Mouse (Mus musculus) frontal cortex, postnatal 14 days (tissue): ENCODE data around the gene Rtn2.
"Not testable (repeated sequence)": the region's sequence is repeated elsewhere in the genome, so short reads cannot be mapped to it uniquely, and the experiment has no call there.

Experiments used
- DNase-seq, 2 experiments: peaks; one replicate each; pipeline ENCODE4 v3.0.0; 2022; ENCODE audit warnings: low spot score in 2 of 2

Rtn2 gene

GRCm38 (mm10) chr7:19268993-19269681, 13.3 kb upstream of the Rtn2 start:
- no peak for DNase-seq

DNA sequence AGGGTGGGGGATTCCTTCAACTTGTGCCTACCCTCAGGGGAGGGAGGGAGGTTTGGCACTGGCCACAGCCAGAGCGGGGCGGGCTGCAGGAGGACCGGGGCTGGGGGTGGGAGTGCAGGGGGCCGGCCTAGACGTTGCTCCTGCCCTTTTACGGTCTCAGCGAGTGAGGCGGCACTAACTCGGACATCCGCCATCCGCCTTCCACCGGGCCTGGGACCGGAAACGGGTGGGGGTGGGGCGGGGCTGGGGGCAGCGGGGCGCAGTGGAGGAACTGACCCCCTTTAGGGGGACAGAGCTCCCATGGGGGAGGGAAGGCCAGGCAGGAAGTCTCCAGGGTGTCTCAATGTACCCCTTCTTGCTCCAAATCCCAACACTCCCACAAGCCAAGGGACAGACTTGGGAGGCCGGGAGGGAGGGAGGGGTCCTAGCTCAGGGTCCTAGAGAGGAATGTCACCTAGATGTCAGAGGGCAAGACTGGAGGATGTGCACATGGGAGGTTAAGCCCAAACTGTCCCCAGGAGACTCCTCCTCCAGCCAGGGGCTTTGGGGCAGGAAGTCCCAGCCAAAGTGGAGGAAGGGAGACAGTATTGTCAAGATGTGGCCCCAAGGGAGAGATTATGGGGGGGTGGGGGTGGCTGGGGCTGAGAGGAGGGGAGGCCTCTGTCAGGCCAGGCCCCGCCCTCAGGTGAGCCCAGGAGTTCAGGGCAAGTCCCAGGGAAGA, 12.5 kb upstream of the Rtn2 start:
- DNase-seq, result no peak

GRCm38 (mm10) chr7:19270509-19271237, 11.8 kb upstream of the Rtn2 start:
- no peak for DNase-seq

GRCm38 (mm10) chr7:19271238-19272172, 10.9 kb upstream of the Rtn2 start, which contains the start of gene Vasp:
Vasp (minus strand) TSS chr7:19271817.
- DNase-seq, result peak; percentile 69

GRCm38 (mm10) chr7:19272173-19272764, 10.2 kb upstream of the Rtn2 start:
- DNase-seq, result no peak

- DNase-seq, result no peak
Observed at GRCm38 (mm10) chr7:19276253-19276652, 6.2 kb upstream of the Rtn2 start.

DNA sequence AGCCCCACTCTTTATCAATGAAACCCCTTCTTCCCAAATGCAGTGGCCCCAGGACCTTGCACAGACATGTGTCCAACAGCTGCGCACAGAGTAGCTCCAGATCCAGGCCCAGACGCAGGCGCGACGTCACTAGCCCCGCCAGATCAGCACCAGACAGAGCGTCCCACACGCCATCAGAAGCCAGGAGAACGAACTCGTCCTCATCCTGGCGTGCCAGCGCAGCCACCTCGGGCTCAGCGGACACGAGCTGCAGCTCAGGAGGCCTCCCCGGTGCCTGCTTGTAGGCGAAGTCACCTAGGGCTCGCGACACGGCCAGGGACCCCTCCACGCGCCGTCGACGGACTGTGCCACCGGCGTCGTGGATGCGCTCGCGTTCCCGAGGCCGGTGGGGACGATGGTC, 3.4 kb upstream of the Rtn2 start:
- no peak for DNase-seq

DNA sequence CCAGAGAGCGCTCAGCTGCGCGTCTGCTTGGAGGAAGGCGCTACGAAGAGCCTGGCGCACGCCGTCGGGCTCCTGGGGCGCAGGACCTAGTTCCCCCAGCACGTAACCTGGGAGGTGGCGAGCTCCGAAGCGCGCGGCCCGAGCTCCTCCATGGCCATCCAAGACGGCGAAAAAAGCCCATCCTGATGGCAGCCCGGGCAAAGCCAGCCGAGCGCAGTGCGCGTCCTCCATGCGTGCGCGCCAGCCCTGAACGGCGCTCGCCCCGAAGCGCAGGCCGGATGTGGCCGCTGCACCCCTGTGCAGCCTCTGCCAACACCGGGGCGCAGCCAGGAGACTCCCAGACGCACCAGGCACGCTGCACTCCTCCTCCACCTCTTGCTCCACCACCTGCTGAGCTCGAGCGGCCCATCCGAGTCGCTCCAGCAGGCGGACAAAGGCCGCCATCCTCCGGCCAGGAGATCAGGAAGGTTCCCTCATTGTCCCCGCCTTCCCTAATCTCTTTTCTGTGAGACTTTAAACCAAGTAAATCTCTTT, 2.8 kb upstream of the Rtn2 start, which contains the start of gene Ppm1n:
TSS of gene Ppm1n (minus strand) at position 484 of the 534 bp plus-strand sequence.
- DNase-seq, result no peak

- not testable (repeated sequence) for DNase-seq
Observed at GRCm38 (mm10) chr7:19281680-19282304, 632 bp upstream of the Rtn2 start.

DNA sequence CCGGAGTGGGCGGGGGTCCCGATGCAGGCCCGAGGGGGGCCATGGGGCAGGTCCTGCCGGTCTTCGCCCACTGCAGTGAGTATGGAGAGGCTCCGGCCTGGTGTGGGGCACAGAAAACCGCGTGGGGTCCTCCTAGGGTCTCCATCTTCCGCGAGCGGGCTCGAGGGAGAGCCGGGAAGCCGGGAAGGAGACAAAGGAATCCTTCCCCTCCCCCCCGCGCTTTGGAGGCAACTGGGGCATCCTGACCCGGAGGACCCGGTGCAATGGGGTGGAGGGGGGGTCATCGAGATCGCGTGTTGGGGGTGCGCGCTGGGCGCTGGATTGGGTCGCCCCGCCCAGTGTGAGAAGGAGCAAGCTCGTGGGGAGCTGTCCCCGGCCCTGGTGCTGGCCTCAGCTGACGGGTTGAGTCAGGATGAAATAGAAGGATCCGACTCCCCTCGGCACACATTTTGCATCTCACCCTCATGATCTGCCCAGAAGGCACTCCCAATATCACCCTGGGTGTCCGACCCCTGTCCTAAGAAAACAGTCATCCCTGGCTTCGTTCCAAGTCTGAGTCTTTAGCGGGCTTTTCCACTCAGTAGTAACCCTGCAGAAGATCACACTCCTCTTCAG, 474 bp downstream of the Rtn2 start:
- DNase-seq, result peak; percentile 37 to 44

DNA sequence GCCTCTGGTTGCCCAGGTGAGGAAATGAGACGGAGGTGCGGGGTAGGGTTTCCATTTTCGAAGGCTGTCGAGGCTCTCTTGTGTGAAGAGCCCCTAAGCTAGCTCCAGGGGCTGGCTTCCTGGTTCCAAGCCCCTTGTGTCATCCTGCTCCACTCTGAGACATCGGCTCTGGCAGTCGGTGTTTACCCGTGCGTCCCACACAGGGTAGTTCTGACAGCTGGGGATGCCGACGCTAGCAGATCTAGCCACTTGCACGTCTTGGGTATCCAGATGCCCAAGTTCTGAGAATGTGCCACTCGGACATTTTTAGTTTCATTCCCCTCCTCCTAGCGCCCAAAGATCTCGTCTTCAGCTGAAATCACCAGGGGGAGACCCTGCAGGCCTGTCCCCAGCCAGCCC, 981 bp downstream of the Rtn2 start:
- no peak for DNase-seq

DNA sequence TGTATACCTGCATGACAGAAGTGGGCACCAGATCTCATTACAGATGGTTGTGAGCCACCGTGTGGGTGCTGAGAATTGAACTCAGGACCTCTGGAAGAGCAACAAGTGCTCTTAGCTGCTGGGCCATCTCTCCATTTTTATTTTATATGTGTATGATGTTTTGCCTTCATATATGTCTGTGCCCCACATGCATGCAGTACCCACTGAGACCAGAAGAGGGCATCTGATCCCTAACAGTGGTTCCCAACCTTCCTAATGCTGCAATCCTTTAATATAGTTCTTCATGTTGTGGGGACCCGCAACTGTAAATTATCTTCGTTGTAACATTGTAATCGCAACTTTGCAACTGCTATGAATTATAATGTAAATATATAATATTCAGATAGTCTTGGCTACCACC, 2.3 kb downstream of the Rtn2 start:
- peak in 1 of 2 experiments; percentile 67 for DNase-seq

- no peak for DNase-seq
Observed at GRCm38 (mm10) chr7:19290969-19291596, 8.7 kb downstream of the Rtn2 start.

DNA sequence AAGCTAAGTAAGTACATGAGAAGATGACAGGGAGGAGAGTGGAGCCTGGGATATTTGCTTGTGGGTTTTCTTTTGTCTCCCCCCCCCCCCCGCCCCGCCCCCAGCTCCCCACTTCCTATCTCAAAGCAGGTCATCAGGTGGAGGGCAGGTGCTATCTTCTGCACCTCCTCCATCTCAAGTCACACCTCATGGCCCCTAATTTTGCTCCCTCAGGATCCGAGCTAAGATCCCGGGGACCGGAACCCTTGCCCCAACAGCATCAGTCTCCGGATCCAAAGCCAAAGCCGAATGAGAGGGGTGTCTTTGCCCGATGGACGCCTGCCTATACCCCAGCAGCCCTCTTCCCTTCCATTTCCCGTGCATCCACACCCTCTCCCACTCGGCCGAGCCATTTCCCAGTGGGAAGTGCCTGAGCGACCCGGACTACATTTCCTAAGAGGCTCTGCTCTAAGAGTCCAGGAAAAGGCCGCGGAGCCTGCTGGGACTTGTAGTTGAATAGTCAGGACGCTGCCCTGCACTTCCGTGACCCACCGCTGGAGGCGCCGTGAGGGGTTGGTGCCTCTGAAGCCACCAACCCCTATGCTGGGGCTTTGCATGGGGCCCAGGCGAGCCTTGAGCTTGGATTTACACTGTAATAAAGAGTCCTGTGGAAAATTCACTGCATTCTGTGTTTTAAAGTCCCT, 13.2 kb downstream of the Rtn2 start:
- peak; percentile 89 to 95 for DNase-seq

DNA sequence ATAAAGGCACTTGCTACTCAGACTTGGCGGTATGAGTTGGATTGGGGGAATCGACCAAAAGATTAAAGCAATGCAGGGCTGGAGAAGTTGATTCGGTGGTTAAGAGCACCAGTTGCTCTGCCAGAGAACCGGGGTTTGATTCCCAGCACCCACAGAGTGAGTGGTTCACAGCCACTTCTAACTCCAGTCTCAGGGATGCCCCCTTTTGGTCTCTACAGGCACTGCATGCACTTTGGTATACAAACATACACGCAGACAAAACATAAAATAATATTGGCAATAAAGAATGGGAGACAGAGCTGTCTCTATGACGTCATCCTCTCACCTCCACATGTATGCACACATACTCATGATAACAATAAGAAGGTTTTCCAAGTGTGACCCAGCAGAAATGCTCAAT, 14.6 kb downstream of the Rtn2 start:
- no peak for DNase-seq

DNA sequence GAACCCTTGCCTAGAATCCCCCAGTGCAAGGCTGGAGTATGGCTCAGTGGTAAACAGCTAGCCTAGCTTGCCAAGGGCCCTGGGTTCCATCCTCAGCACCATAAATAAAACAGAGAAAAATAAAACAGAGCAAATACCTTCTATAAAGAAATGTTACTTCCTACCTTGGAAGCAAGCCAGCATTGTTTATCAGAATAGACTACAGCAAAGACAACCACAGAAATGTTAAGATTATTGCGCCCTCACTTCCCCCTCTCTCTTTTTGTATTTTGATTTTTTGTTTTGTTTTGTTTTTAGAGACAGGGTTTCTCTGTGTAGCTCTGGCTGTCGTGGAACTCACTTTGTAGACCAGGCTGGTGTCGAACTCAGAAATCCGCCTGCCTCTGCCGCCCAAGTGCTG, 15.4 kb downstream of the Rtn2 start:
- no peak for DNase-seq

DNA sequence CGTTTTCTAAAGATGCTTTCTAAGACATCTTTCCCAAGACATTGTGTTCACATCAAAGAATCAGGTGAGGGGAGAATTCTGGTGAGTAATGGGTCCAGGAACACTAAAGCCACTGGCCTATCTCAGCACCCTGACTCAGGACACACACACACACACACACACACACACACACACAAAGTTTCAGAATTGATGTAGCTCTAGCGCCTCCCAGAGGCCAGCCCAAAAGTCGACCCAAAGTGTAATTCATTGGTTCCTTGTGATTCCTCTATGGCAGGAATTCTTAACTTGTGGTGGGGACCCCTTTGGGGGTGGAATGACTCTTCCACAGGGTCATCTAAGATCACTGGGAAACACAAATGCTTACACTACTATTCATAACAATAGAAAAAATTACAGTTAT, 16.8 kb downstream of the Rtn2 start:
- DNase-seq, result no peak

DNA sequence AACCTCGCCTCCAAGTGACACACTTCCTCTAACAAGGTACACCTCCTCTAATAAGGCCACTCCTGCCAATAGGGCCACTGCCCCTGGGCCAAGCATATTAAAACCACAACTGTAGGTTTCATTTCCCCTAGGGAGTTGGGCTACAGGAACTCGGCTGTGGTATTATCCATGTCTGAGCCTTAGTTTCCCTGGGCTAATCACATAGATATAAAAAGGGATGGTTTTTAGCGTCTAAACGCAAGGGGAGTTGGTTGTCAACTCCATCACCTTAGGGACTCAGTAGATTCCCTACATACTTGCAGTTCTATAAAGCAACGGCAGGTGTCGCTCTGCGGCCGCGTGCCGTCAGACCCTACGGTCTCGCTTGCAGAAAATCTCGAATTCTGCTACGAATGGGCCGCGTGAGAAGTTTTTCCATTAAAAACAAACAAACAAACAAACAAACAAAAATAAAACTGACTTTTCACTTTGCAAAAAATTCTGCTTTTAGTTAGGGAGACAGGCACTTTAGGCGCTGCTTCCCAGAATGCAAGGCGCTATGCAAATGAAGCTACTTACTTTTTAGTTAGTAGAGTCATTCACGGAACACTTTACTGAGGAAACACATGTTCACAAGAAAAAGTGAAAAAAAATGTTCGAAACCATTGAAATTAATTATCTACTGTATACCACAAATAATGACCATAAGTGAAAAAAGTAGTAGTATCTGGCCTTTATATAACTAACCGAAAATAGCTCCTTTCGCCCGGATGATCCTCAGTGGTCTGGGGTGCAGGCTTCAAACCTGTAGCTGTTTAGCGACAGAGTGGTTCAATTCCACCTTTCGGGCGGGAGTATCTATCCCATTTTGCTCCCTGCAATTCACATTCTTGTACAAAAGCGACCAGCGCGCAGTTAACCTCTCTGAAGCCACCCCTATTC, 18.3 kb downstream of the Rtn2 start:
- peak in 1 of 2 experiments; percentile 75 for DNase-seq
